Mouse (Mus musculus) Patski (cell line): ENCODE results near the gene Alyref. TPM values are rescaled to one million over a fixed set of nuclear protein-coding genes. Genes with fewer than 3 reads are reported as not detected.

ENCODE experiments used
- ATAC-seq: fragments of 100-300 bp; one replicate; pipeline ENCODE4 v1.8.0; 2021
- CTCF ChIA-PET: fragments of 350-600 bp; sonication (Branson Sonifier 250); formaldehyde crosslinking; loops from one replicate; lab custom pipeline; 2022; ENCODE audit warnings: inconsistent platforms; lab: Charles Lee
- POLR2A ChIA-PET: fragments of 350-600 bp; sonication (Branson Sonifier 250); formaldehyde crosslinking; loops from one replicate; lab custom pipeline; 2022; ENCODE audit warnings: antibody characterized with exemption, inconsistent platforms; lab: Charles Lee
- DNase-seq: peaks from one replicate; pipeline ENCODE4 v3.0.0-alpha.2; 2011; ENCODE audit warnings: low read depth, low spot score
- H3K27me3 ChIP-seq: fragments of 371-371 bp; one replicate; pipeline ENCODE4 v1.5.1; 2021
- CTCF ChIP-seq: fragments of 100-300 bp; IDR thresholded peaks from one replicate; pipeline ENCODE4 v1.5.1; 2021
- in situ Hi-C: fragments of 300-500 bp; cut with MboI; formaldehyde crosslinking; loops from 3 replicates; pipeline ENCODE4 v1.11.1; 2018; ENCODE audit warnings: low pct_unique_long_range_greater_than_20kb, mixed read lengths
- polyA plus RNA-seq: library from polyadenylated mRNA; unstranded; gene quantifications from one replicate; pipeline ENCODE4 v1.2.3, GENCODE M21; 2021

The Alyref gene
- polyA plus RNA-seq, 1 experiment from 2014 or later, result 118 TPM

DNA sequence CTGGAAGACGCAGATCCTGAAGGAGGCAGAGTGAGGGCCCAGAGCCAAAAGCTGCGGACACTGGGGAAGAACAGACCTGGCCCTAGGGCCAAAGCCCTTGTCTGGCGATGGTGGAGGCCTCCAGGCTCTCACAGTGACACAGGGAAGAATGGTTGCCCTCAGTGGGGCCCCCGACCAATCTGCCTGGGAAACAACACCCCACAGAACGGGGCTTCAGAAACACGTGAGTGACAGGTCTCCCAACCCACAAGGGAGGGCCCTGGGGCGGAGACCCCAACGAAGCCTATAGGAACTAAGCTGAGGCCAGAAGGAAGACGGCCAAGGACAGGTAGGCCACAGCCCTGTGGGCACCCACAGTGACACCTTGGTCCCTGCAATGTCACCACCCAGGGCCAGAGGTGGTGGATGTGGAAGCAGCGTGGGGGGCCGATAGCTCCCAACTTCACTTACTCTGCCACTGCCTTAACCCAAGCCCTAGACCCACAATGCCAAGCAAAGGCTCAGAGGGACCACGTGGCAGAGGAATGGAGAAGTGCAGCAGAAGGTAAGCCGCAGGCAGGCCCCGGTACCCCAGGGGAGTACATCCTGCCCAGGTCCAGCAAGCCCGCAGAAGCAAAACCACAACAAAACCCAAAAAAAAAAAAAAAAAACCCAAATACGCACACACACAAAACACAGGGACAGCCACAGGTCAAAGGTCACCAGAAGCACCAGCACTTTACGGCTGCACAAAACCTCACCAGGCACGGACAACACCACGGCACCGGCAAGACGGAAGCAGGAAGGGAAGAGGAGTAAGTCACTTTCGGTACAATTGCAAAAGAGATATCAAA lies 29.5 kb upstream of the Alyref start:
- in situ Hi-C loops, result loop anchor here (5.0 kb wide), 1 partner anchor 85 kb away; the partner anchor contains the start of genes Cenpx and Lrrc45
- POLR2A ChIA-PET, result interaction anchor here (0.6 kb wide), 1 partner anchor 106 kb away, joined by 6 read pairs; no protein-coding TSS in a partner anchor

GRCm38 (mm10) chr11:120626785-120627467 lies 28.8 kb upstream of the Alyref start:
- ATAC-seq (no peak), DNase-seq (no peak)
- no peaks in the 10 kb centered on the region for H3K27me3 ChIP-seq
- CTCF ChIA-PET, result interaction anchor here (1.1 kb wide), 1 partner anchor 173 kb away, joined by 3 read pairs; no protein-coding TSS in a partner anchor
- POLR2A ChIA-PET, result interaction anchor here (0.6 to 0.8 kb wide), 2 partner anchors 13 to 105 kb away, joined by 4 to 6 read pairs; no protein-coding TSS in a partner anchor
- TF ChIP-seq CTCF, result no peak
- in situ Hi-C loops, result loop anchor here (5.0 kb wide), 1 partner anchor 85 kb away; the partner anchor contains the start of genes Cenpx and Lrrc45

More for the DNA sequence above, 29.5 kb upstream of the Alyref start:
- TF ChIP-seq CTCF, result no peak
- ATAC-seq, result no peak
- CTCF ChIA-PET, result no interaction called here
- DNase-seq, result no peak
- H3K27me3 ChIP-seq, result no peaks in the 10 kb centered on the region

DNA sequence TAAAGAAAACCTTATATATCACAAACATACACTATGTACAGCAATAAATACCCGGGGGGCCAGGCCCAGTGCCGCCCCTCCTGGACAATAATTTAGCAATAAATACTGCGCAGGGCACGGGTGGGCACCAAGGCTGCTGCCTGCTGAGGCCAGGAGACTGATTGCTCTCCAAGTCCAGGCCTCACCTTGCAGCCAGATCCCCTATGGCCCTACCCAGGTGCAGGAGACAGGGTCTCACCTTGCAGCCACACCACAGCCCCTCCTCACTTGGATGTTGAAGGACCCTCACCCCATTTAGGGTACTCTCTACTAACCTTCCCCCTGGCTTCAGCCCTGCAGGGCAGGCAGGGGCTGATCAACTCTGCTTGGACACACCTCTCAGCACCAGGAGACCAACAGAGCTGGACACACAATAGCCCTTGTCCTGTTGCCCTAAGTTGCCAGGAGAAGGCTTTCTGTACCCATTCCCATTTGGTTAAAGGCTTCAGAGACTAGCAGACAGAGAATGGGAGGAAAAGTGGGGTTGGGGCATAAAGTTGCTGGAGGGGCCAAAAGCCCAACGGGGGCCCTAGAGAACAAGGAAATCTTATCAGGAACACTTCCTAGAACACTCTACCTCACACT lies 27.1 kb upstream of the Alyref start, which contains the start of gene Sirt7:
Sirt7 (minus strand) TSS at position 89 of the 624 bp plus-strand sequence.
- no peak for TF ChIP-seq CTCF
- DNase-seq (no peak), ATAC-seq (no peak)
- H3K27me3 ChIP-seq, result no peaks in the 10 kb centered on the region
- ChIA-PET CTCF (interaction anchor here (1.0 to 1.4 kb wide), 2 partner anchors 34 to 100 kb away, joined by 3 read pairs; no protein-coding TSS in a partner anchor), POLR2A (no interaction called here)
- in situ Hi-C loops, result loop anchor here (5.0 kb wide), 1 partner anchor 87 kb away; the partner anchor contains the start of genes Cenpx and Lrrc45

- peak; percentile 47 for ATAC-seq
- ChIA-PET CTCF (interaction anchor here (1.0 to 1.8 kb wide), 3 partner anchors 19 to 101 kb away, joined by 3 to 10 read pairs (median 3); partner anchors contain the start of gene Pycr1), POLR2A (interaction anchor here (0.8 to 1.6 kb wide), 2 partner anchors 9 to 135 kb away, joined by 3 to 5 read pairs; partner anchors contain the start of gene Mafg)
- TF ChIP-seq CTCF, result no peak
- H3K27me3 ChIP-seq, result no peaks in the 10 kb centered on the region
- DNase-seq, result no peak
- in situ Hi-C loops, result loop anchor here (5.0 kb wide), 1 partner anchor 88 kb away; the partner anchor contains the start of genes Cenpx and Lrrc45
Observed at GRCm38 (mm10) chr11:120624680-120625111, 26.5 kb upstream of the Alyref start.

GRCm38 (mm10) chr11:120623961-120624679 lies 26.0 kb upstream of the Alyref start:
- in situ Hi-C loops, result no loop called here
- TF ChIP-seq CTCF, result no peak
- ChIA-PET CTCF (interaction anchor here (0.6 to 1.8 kb wide), 6 partner anchors 9 to 152 kb away, joined by 3 to 10 read pairs (median 3); partner anchors contain the start of genes Cenpx, Lrrc45, Mafg and Pycr1), POLR2A (interaction anchor here (0.7 to 1.6 kb wide), 4 partner anchors 9 to 134 kb away, joined by 3 to 5 read pairs (median 4); partner anchors contain the start of gene Mafg)
- no peak for DNase-seq
- peak; percentile 74 for ATAC-seq
- no peaks in the 10 kb centered on the region for H3K27me3 ChIP-seq

- CTCF ChIA-PET, result interaction anchor here (1.3 to 1.4 kb wide), 2 partner anchors 40 to 154 kb away, joined by 3 to 4 read pairs; no protein-coding TSS in a partner anchor
- DNase-seq, result no peak
- H3K27me3 ChIP-seq, result no peaks in the 10 kb centered on the region
- ATAC-seq, result no peak
- in situ Hi-C loops, result no loop called here
- TF ChIP-seq CTCF, result no peak
- POLR2A ChIA-PET, result interaction anchor here (0.9 to 1.5 kb wide), 2 partner anchors 38 to 163 kb away, joined by 3 to 4 read pairs; no protein-coding TSS in a partner anchor
Observed at GRCm38 (mm10) chr11:120622805-120623204, 24.6 kb upstream of the Alyref start.

DNA sequence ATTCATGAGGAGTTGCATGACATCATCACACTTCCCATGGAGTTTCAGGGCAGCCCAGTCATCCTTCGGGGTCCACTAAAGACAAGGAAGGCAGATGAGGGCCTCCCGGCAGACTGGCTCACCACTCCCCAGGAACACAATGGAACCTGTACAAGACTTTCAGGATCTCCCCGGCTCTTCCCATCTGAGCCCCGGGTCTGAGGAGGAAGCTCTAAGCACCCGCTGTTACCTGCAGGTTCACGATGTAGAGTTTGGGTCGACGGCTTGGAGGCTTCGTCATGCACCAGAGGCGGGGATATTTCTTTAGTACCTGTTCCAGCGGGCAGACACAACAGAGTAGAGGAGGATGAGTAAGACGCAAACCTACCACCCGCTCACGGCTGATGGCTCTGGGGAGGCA lies 22.0 kb upstream of the Alyref start:
- POLR2A ChIA-PET, result no interaction called here
- no peaks in the 10 kb centered on the region for H3K27me3 ChIP-seq
- in situ Hi-C loops, result no loop called here
- ATAC-seq, result no peak
- TF ChIP-seq CTCF, result no peak
- no peak for DNase-seq
- CTCF ChIA-PET, result no interaction called here

- no peak for ATAC-seq
- no peaks in the 10 kb centered on the region for H3K27me3 ChIP-seq
- DNase-seq, result no peak
- TF ChIP-seq CTCF, result no peak
- ChIA-PET CTCF (no interaction called here), POLR2A (interaction anchor here (0.6 kb wide), 2 partner anchors 66 to 151 kb away, joined by 3 to 4 read pairs; no protein-coding TSS in a partner anchor)
- in situ Hi-C loops, result no loop called here
Observed at GRCm38 (mm10) chr11:120618619-120619535, 20.7 kb upstream of the Alyref start.
